Mouse (Mus musculus): ENCODE data around the gene Thoc6.
A peak's percentile ranks its signal among the peaks of the same experiment; 100 is the strongest.

The Thoc6 gene

GRCm38 (mm10) chr17:23677236-23677679 lies 3.6 kb upstream of the Thoc6 start, which contains the start of gene Tnfrsf12a:
Gene Tnfrsf12a (minus strand): TSS chr17:23677468.
- DNase-seq (ENCODE audit: low read depth, low spot score) = peak; percentile 81

- no peak for DNase-seq (ENCODE audit: low read depth, low spot score)
Observed at GRCm38 (mm10) chr17:23676473-23677031, 2.9 kb upstream of the Thoc6 start.

DNA sequence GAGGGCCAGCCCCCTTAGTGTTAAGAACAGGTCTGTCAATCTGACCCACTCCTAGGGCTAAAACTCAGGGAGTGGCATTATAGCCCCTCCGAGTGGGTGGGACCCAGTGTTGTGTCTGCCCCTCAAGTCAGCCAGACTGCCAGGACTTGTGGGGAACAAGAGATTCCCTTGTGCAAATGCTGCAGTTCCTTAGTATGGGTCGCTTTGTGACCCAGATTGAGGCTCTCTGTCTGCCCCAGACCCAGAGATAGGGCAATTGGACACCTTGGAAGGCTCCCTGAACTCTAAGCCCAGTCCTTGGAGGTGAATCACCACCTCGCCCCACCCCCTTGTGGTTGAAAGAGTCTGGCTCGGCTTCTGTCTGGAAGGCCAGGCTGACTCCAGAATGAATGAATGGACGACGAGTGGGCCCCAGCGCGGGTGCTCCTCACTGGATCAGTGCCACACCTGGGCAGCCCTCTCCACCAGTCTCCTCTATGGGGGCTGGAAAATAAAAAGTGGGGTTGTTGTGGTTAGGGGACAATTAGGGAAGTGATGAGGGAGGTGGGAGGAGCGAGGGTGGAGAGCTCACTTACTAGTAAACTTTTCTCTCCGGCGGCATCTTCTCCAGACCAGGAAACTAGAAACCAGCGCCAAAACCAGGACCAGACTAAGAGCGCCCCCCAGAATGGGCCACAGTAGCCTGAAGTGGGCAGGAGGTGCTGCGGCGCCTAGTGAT lies 2.0 kb upstream of the Thoc6 start:
- DNase-seq (ENCODE audit: low read depth, low spot score) = no peak

- DNase-seq (ENCODE audit: low read depth, low spot score) = no peak
Observed at GRCm38 (mm10) chr17:23675127-23675526, 1.4 kb upstream of the Thoc6 start.

GRCm38 (mm10) chr17:23674271-23674952 lies 730 bp upstream of the Thoc6 start:
- no peak for DNase-seq (ENCODE audit: low read depth, low spot score)

DNA sequence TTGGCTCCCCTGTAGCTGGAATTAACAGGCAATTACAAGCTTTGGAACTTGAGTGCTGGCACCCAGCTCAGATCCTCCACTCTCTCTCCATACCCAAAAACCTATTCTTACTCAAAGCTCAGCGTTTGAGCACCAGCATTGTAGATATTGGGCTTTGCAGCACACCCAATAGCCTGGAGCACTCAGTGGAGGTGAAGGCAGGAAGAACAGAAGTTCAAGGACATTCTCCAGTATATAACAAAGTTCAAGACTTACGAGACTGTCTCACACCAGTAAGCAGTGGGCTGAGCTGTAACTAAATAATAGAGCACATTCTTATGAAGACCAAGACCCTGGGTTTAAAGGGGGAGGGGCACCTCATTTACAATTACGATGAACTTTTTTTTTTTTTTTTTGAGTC lies 921 bp downstream of the Thoc6 start:
- no peak for DNase-seq (ENCODE audit: low read depth, low spot score)

DNA sequence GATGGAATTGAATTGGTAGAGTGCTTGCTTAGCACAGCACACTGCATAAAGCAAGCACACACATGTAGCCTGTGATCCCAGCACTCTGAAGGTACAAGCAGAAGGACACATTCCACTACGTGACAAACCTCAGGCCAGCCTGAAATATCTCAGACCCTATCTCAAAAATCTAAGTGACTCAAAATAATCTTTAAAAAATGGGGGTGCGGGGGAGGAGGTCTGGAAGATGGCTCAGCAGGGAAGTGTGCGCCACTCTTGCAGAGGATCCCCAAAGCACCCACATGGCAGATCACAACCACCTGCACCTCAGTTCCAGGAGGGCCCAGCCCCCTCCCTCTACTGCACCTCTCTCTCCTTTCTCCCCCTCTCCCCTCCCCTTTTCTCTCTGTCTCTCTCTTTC lies 2.2 kb downstream of the Thoc6 start:
- DNase-seq (ENCODE audit: low read depth, low spot score) = no peak

DNA sequence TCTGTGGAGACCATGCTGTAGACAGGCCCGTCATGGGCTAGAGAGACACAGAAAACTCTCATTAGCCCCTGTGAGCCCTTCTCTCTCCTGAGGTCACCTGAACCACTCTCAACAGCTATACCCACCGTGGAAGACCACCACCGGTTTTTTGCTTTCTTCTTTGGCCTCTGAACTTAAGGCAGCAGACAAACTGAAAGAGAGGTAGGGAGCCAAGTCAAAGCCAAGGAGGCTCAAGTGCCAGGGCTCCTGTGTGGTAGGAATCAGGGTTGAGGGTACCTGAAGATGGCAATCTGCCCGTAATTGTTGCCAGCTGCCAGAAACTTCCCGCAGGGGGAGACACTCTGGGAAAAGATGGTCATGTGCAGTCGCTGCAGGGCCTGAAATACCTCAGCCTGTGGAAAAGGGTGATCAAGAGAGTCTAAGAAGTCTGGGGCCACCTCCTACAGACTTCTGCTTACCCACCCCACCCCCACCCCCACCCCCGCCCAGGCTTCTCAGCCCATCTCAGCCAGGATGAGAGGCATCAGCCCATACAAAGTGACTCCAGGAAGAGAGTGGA lies 3.1 kb downstream of the Thoc6 start:
- no peak for DNase-seq (ENCODE audit: low read depth, low spot score)

DNA sequence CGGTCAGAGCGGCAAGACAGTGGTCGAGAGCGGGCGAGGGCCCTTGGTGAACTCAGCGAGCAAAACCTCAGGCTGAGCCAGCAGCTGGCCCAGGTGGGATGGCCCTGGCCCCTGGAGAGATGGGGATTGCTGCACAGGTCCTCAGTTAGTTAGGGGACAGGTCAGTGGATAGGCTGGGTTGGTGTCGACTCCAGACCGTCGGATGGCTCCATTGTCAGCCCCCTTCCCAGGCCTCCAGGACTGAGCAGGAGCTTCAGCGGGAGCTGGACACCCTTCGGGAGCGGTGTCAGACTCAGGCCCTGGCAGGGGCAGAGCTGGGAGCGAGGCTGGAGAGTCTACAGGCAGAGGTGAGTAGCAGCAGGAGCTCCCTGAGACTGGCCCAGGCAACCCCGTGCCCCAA lies 8.2 kb downstream of the Thoc6 start:
- DNase-seq (ENCODE audit: low read depth, low spot score) = no peak

DNA sequence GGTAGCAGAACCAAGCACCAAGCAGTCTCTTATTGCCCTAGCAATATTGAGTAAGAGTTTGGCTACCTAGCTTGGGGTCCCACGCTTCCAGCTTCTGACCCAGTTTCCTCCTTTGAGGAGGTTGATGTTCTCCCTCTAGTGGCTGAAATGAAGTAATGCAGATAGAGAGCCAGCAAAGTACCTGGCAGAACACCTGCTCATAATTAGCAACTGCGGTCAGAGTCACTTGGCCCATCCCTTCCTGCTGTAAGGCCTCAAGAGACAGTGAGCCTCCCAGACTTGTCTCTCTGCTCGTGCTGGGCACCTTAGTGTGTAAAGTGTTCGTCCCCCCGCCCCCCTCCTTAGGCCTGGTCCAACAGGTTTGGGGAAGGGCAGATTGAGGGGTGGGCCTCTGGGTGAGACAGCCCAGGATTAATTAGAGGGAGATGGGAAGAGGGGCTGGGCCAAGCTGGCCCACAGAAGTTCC lies 9.1 kb downstream of the Thoc6 start:
- DNase-seq (ENCODE audit: low read depth, low spot score) = peak; percentile 68

DNA sequence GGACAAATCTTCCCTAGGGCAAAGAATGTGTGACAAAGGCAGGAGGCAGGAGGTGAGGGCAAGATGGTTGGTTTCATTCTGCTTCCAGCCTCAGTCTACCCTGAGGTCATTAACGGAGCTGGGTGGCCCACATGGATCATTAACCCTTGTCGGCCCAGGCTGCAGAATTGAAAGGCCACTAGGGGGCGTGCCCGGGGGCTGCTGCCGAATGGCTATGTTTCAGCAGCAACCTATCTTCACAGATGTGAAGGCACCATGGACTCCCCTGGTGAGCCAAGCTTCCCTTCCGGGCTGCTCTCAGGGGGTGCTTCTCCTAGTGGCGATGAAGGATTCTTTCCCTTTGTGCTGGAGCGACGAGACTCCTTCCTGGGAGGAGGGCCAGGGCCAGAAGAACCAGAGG lies 12.2 kb downstream of the Thoc6 start:
- DNase-seq (ENCODE audit: low read depth, low spot score) = no peak

DNA sequence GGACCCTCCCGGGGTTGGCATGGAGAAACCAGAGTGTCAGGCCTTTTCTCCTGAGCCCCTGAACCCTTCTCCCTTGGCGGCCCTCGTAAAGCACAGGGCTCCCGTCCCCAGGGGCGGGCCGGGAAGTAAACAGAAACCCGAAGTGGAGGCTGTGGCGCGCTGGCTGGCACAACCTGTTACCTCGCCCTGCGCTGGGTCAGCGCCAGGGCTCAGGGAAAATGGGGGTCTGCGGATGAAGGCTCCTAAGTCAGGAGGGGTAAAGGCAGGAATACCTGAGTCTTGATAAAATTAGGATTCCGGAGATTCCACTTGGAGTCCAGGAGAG lies 12.8 kb downstream of the Thoc6 start:
- no peak for DNase-seq (ENCODE audit: low read depth, low spot score)

- DNase-seq (ENCODE audit: low read depth, low spot score) = no peak
Observed at GRCm38 (mm10) chr17:23660117-23660875, 13.4 kb downstream of the Thoc6 start, which contains the start of gene Bicdl2. Gene Bicdl2 (plus strand): TSS chr17:23660506.

- DNase-seq (ENCODE audit: low read depth, low spot score) = no peak
Observed at GRCm38 (mm10) chr17:23658450-23658849, 15.2 kb downstream of the Thoc6 start.

DNA sequence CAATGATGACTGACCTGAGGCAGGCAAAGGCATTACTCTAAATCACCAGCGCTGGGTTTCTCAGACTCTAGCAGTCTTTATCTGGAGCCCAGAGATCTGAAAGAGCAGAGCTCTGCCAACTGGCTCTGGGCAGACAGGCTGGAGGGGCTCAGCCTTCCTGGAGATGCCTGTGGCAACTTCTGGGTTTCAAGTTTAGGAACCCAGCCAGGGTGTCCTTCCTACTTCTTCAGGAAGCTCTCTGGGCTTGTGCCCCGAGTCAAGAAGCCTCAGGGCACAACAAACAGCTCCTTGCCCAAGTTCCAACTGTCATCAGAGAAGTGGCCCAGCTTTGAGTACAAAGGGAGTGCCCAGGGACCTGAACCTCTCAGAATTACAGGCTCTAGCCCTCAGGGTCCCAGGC lies 19.3 kb downstream of the Thoc6 start:
- no peak for DNase-seq (ENCODE audit: low read depth, low spot score)

GRCm38 (mm10) chr17:23654001-23654400 lies 19.7 kb downstream of the Thoc6 start:
- DNase-seq (ENCODE audit: low read depth, low spot score) = no peak

DNA sequence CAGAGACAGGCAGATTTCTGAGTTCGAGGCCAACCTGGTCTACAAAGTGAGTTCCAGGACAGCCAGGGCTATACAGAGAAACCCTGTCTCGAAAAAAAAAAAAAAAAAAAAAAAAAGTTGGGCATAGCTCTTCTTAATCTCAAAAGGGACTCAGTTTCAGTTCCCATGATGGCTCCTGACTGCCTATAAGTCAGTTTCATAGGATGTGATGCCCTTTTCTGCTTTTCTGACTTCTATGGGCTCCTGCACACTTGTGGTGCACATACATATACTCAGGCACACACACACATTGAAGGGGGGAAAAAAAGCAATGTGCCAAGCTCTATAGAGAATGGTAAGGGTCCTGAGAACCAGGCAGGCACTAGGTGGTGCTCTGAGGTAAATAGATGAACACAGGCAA lies 20.4 kb downstream of the Thoc6 start:
- DNase-seq (ENCODE audit: low read depth, low spot score) = no peak

GRCm38 (mm10) chr17:23651363-23651762 lies 22.3 kb downstream of the Thoc6 start:
- DNase-seq (ENCODE audit: low read depth, low spot score) = no peak

DNA sequence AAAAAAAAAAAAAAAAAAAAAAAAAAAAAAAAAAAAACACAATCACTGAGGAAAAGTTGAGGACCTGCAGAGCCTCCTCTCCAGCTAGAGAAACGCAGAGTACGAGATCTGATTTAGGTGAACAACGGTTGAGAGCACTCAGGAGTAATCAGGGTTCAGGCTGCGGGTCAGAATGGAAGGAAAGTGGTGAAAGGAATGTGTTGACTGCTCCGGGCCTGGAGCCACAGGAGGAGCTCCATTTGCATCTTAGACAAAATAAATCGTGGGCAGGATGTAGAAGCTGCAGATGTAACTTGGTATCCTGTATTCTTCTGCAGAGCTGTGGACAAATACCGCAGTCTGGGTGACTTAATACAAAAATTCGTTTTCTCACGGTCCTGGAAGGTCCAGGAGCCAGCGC lies 27.8 kb downstream of the Thoc6 start:
- no peak for DNase-seq (ENCODE audit: low read depth, low spot score)

- peak; percentile 30 for DNase-seq (ENCODE audit: low read depth, low spot score)
Observed at GRCm38 (mm10) chr17:23644613-23645495, 28.8 kb downstream of the Thoc6 start, which contains the start of gene Mmp25. Gene Mmp25 (minus strand): TSS chr17:23645277.

DNA sequence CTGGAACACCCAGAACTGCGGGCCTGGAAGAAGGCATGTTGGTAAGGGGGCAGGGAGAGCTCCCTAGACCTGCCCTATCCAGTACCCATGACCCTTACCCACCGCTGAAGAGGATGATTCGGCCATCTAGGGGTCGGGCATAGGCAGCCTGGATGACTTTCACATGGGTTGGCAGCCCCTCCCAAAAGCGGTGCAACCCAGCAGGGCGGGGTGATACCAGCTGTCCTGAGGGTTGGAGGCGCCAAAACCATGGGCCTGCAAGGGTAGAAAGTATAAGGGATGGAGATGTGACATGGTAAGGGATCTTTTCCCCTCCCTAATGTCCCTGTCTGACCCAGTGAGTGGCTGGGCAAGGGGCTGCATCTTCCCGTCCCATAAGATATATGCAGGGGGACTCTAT lies 42.4 kb downstream of the Thoc6 start:
- no peak for DNase-seq (ENCODE audit: low read depth, low spot score)
